Mouse (Mus musculus) bone marrow macrophage, adult 2 months (primary cell): ENCODE measurements at regions not wholly inside any gene's neighbourhood (a gene's known extent, or its start where the extent isn't known, plus 50 kb on each side); places are given as distances from the start of the nearest gene placed in this dataset.

Source experiments
- CTCF ChIP-seq: IDR thresholded peaks from 2 replicates; pipeline ENCODE4 v1.5.1; 2012; ENCODE audit warnings: low read depth, mild to moderate bottlenecking, low read length, moderate library complexity
- POLR2A ChIP-seq: IDR thresholded peaks from 2 replicates; pipeline ENCODE4 v1.6.1; 2012; ENCODE audit warnings: mild to moderate bottlenecking, low read depth, low read length, borderline replicate concordance

DNA sequence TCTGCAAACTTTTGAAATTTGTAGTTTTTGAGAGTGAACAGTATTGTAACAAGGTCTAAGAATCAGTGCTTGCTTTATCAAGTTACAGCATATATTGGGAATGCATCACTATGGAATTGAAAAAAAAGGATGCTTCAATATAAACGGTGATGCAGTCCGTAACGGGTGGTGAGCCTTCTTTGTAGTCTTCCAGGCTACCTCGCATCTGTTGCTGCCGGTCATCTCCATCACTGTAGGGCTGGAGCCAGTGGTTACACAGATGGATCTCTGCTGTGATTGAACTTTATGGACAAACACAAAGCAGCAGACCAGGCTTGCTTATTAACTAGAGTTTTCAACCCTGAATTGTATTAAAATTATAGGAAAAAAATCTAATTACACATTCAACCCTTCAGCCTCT lies 499.9 kb upstream of the Ptger4 start:
- TF ChIP-seq POLR2A = no peak
- TF ChIP-seq CTCF = no peak
